Comparison of ENCODE assay signal across 14 mouse cellular contexts in genomic region chr19:32912323-32912722, GRCm38 (mm10).
"Had no signal": no experiment of that assay in that cellular context is flagged by ENCODE, and none has a peak within 500 bp of the region (broad histone marks: within the 10 kb centered on the region; RNA-seq: fewer than 3 reads in every experiment).

No protein-coding gene starts in this region.

- DNase-seq: gastrocnemius, postnatal 14 days; gastrocnemius, postnatal 36 days; heart, adult 11 months; heart, adult 2 months; heart, postnatal 14 days; heart, postnatal 36 days; kidney, adult 18-20 months; kidney, adult 8-10 months; kidney, postnatal 10 days; kidney, postnatal 25 days; kidney, postnatal 4 days; liver; liver, embryonic 13.5 days; liver, postnatal 0 days had no signal
